Mouse (Mus musculus) right cerebral cortex, postnatal 25 days (tissue): ENCODE results near the gene Opa1.
A peak's percentile ranks its signal among the peaks of the same experiment; 100 is the strongest.

Experiments used
- DNase-seq: peaks from one replicate; pipeline ENCODE4 v3.0.0; 2022

Gene Opa1

GRCm38 (mm10) chr16:29656901-29657300, 77.8 kb downstream of the Opa1 start:
- DNase-seq, result no peak

- peak; percentile 17 for DNase-seq
Observed at GRCm38 (mm10) chr16:29657650-29658548, 78.8 kb downstream of the Opa1 start.

DNA sequence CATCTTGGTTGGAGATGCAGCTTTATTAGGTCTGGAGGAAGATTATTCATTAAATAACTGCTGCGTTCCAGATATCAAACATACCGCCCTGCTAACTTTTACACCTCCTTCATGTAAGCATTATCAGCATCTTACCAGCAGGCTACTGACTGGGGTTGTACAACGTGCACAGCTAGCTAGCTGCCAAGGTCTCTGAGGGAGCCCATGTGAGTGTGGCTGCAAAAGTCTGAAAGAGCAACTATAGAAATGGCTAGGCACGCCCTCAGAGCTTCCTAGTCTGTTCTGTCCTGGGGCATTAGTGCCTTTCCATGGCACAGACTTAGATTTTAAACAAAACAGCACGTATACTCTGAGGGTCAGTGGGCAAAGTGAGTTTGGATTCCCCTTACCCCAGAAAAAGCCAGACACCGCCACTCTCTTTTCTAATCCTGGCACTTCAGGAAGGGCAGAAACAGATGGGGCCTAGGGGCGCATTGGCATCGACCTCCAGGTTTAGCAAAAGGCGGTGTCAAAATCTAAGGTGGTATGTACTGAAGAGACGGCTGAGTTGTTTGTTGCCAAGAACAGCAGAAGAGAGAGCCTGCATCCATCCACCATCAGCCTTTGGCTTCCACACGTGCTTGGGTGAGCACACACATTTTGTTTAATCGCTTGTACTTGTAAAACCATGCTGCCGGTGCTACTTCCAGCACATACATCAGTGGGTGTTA, 80.1 kb downstream of the Opa1 start:
- no peak for DNase-seq

- DNase-seq, result no peak
Observed at GRCm38 (mm10) chr16:29663042-29663758, 84.1 kb downstream of the Opa1 start.

DNA sequence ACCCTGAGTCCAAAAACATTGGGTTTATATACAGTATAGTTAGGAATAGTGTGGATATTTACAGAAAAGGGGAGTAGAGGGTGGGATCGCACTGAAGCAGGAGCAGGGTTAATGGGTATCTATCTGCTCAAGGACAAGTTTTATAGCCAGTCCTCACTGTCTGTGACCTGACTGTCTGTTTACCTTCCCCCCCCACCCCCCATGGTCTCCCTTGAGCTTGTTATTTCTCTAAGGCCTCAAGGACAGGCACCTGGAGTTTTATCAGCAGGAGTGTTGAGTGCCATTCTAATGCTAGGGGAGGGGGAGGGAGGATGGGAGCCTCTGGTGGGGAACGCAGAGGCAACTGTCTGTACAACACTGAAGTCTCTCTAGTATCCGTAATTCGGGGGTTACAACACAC, 85.3 kb downstream of the Opa1 start:
- DNase-seq, result no peak

- DNase-seq, result no peak
Observed at GRCm38 (mm10) chr16:29666991-29667701, 88.0 kb downstream of the Opa1 start.

DNA sequence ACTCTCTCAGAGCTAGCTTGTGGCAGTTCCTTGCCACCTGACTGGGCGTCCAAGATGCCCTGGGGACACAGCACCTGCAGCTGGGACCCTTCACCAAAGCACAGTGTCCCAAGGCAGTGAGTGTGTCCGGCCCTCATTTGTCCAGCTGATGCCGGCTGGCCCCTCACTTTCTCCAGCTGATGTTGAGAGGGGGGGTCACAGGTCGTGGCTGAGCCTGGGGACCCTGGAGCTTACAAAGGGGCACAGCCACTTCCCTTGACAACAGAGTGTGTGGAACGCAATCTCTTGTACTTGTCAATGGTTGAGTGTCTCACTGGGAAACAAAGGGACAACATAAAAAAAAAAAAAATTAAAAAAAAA, 88.5 kb downstream of the Opa1 start:
- no peak for DNase-seq

- DNase-seq, result no peak
Observed at GRCm38 (mm10) chr16:29668451-29668850, 89.3 kb downstream of the Opa1 start.

GRCm38 (mm10) chr16:29670806-29671205, 91.7 kb downstream of the Opa1 start:
- DNase-seq, result no peak

- no peak for DNase-seq
Observed at GRCm38 (mm10) chr16:29673230-29673629, 94.1 kb downstream of the Opa1 start.

DNA sequence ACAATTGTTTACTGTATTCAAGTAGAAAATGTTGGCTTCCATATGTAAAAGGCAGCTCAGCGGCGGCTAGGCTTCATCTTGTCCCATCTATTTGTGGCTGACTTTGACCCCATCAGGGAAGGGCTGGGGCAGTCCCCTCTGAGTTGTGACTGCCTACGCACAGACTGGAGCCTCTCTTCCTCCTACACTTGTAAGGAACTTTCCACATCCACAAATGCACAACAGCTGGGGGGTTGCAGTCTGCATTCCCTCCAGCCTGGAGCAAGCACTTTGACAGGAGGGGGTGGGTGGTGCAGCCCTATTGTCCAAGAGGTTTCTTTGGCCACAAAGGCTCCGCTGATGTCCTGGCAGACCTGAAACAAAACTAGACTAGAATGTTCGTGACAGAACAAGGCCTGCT, 100.5 kb downstream of the Opa1 start:
- DNase-seq, result no peak

- no peak for DNase-seq
Observed at GRCm38 (mm10) chr16:29680548-29681175, 101.5 kb downstream of the Opa1 start.

- DNase-seq, result no peak
Observed at GRCm38 (mm10) chr16:29682555-29683431, 103.7 kb downstream of the Opa1 start.

- DNase-seq, result no peak
Observed at GRCm38 (mm10) chr16:29683563-29683962, 104.4 kb downstream of the Opa1 start.

GRCm38 (mm10) chr16:29684111-29684510, 105.0 kb downstream of the Opa1 start:
- no peak for DNase-seq

DNA sequence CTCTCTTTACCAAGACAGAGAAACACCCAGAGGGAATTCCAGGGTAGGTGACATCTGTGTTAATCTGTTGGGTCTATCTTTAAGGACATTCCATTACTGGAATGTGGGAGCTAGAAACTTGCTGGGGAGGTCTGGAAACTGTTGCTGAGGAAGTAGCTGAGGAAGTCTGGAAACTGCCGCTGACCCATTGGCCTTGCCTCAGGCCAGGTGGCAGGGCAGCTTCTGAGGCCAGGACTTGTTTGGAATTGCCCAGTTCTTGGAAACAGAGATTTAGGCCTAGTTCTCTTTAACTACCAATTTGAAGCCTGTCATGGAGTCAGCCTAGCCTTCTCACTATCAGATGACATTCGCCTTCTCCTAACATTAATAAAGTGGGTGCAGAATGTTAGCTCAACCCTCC, 105.5 kb downstream of the Opa1 start:
- no peak for DNase-seq

DNA sequence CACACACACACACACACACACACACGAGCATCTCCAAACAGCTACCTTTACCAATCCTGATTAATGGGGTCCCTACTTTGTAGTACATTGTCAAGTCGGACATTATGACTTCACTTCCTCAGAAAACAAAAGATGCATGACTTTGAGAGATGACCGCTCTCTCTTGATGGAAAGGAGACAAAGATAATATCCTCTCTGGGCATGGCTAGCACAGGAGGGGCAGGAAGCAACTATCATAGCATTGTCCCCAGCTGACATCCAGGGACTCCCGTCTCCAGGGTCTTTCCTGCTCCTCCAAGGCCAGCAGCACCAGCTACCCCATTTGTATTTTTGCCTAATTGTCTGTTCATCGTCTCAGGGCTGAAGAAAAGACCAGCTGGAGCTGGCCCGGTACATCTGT, 107.0 kb downstream of the Opa1 start:
- DNase-seq, result no peak

GRCm38 (mm10) chr16:29687987-29688885, 109.1 kb downstream of the Opa1 start:
- DNase-seq, result no peak

DNA sequence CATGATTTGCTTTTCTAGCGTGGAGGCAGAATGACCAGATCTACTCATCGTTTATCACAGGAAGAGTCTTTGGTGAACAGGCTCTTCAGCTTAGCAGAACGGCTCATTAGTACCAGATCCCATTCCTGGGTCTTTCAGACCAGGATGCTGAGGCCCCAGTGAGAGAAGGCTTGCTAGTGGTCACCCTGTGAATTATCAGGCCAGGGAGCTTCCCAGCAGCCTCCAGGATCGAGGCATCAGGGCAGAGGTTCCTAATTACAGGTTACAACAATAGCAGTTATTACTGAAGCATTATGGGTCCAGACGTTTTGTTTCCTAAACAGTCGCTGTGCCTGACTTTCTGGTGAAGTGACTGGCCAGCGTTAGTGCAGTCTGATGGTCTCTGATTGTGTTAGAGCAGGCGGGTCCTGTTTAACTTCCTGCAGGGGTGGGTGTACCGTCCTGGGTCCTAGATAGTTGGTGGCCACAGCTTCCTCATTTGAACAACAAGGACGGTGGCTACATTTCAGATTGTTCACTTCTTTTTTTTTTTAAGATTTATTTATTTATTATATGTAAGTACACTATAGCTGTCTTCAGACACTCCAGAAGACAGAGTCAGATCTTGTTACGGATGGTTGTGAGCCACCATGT, 110.2 kb downstream of the Opa1 start:
- no peak for DNase-seq
